Mouse (Mus musculus): ENCODE results near the gene Cacna1e.
A peak's percentile ranks its signal among the peaks of the same experiment; 100 is the strongest.

The Cacna1e gene

GRCm38 (mm10) chr1:154848683-154849579 is 35.4 kb downstream of the Cacna1e start:
- H3K27me3 ChIP-seq (ENCODE audit: insufficient read depth, low read length): no peaks in the 10 kb centered on the region
- H3K4me1 ChIP-seq (replicated peaks; ENCODE audit: low read depth, low read length): peaks cover 4% of the 10 kb centered on the region
- H3K4me3 ChIP-seq (replicated peaks; ENCODE audit: low read length): no peak overlapping the region
- no peaks in the 10 kb centered on the region for H3K36me3 ChIP-seq (ENCODE audit: insufficient read depth, low read length)
- TF ChIP-seq NANOG (IDR thresholded peaks at IDR 0.05; ENCODE audit: borderline replicate concordance, low read length) (no peak), POU5F1 (IDR thresholded peaks at IDR 0.05; ENCODE audit: borderline replicate concordance, low read length) (no peak), CTCF (conservative IDR thresholded peaks at IDR 0.05; ENCODE audit: low read length) (no peak)
- H3K9me3 ChIP-seq (ENCODE audit: low read length): no peaks in the 10 kb centered on the region

DNA sequence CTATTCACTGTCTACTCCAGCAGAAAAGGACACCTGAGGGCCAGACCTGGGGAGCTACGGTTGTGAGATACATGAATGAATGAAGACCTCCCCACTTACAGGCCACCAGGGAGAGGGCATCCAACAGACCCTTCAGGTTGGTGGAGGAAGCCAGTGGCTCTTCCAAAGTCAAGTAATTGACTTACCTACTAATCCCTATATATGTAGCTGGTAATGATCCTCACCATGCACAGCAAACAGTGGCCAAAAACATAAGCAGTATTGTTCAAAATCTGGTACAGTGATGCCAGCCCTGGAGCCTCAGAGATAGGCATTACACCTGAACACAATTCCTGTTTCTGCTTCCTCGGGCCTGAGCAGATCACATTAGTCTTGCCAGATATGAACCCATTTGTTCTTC is 37.4 kb downstream of the Cacna1e start:
- Histone ChIP-seq H3K36me3 (ENCODE audit: insufficient read depth, low read length) (no peaks in the 10 kb centered on the region), H3K27me3 (ENCODE audit: insufficient read depth, low read length) (no peaks in the 10 kb centered on the region)

GRCm38 (mm10) chr1:154843427-154843826 is 40.9 kb downstream of the Cacna1e start:
- Histone ChIP-seq H3K27me3 (ENCODE audit: insufficient read depth, low read length) (peaks cover 3% of the 10 kb centered on the region; the same call in 1 of the 2 replicates), H3K4me3 (replicated peaks; ENCODE audit: low read length) (peak overlapping the region; percentile 10; the same call in 1 of the 2 replicates), H3K4me1 (replicated peaks; ENCODE audit: low read depth, low read length) (peaks cover 28% of the 10 kb centered on the region), H3K9me3 (ENCODE audit: low read length) (no peaks in the 10 kb centered on the region), H3K36me3 (ENCODE audit: insufficient read depth, low read length) (no peaks in the 10 kb centered on the region)
- TF ChIP-seq CTCF (conservative IDR thresholded peaks at IDR 0.05; ENCODE audit: low read length) (no peak), NANOG (IDR thresholded peaks at IDR 0.05; ENCODE audit: borderline replicate concordance, low read length) (no peak), POU5F1 (IDR thresholded peaks at IDR 0.05; ENCODE audit: borderline replicate concordance, low read length) (no peak)

More for the DNA sequence above, 37.4 kb downstream of the Cacna1e start:
- no peak overlapping the region for H3K4me3 ChIP-seq (replicated peaks; ENCODE audit: low read length)
- no peak for TF ChIP-seq POU5F1 (IDR thresholded peaks at IDR 0.05; ENCODE audit: borderline replicate concordance, low read length)
- no peak for TF ChIP-seq CTCF (conservative IDR thresholded peaks at IDR 0.05; ENCODE audit: low read length)
- no peak for TF ChIP-seq NANOG (IDR thresholded peaks at IDR 0.05; ENCODE audit: borderline replicate concordance, low read length)
- no peaks in the 10 kb centered on the region for H3K9me3 ChIP-seq (ENCODE audit: low read length)
- peaks cover 25% of the 10 kb centered on the region for H3K4me1 ChIP-seq (replicated peaks; ENCODE audit: low read depth, low read length)

DNA sequence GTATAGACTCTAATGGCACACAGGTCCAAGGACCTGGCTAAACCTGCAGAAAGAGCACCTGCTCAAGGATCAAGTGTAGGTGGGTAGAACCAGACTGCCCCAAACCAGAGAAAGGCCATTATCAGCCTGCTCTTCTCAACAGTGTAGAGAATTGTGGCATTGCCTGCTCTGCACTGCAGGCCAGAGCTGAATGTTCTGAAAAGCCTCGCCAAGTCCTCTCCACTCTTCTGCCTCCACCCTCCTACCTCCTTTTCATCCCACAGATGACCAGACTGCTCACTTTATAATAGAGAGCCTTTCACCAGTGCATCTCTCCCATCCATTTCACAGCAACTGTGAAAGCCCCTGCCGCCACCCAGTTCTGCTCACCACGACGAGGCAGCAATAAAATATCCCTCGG is 42.0 kb downstream of the Cacna1e start:
- peaks cover 28% of the 10 kb centered on the region for H3K4me1 ChIP-seq (replicated peaks; ENCODE audit: low read depth, low read length)

DNA sequence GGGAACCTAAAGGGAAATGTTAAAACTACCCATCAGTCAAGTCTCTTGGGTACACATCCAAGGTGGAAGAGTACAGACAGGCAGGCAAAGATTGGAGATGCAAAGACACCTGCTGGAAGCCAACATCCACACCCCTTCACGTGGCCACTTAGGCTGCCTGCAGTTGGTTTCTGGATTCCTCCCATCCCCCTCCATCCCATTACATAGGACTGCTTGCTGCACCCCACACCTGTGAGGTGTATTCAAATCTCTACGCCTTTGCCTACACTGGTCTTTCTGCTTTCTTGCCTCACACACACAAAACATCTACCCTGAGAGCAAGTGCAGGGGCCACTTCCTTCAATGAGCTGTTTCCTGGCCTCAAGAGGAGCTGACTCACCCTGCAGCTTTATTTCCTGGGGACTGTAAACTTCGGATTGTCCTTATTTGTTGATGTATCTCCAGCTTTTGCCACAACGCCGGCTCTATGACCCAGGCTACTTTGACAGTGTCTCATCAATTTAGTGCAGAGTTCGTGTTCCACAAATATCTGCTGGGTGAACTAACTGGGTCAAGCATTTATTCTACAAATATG is 43.2 kb downstream of the Cacna1e start:
- TF ChIP-seq NANOG (IDR thresholded peaks at IDR 0.05; ENCODE audit: borderline replicate concordance, low read length): no peak
- no peak for TF ChIP-seq CTCF (conservative IDR thresholded peaks at IDR 0.05; ENCODE audit: low read length)
- no peak for TF ChIP-seq POU5F1 (IDR thresholded peaks at IDR 0.05; ENCODE audit: borderline replicate concordance, low read length)
- Histone ChIP-seq H3K9me3 (ENCODE audit: low read length) (no peaks in the 10 kb centered on the region), H3K4me1 (replicated peaks; ENCODE audit: low read depth, low read length) (peaks cover 28% of the 10 kb centered on the region), H3K4me3 (replicated peaks; ENCODE audit: low read length) (no peak overlapping the region), H3K27me3 (ENCODE audit: insufficient read depth, low read length) (peaks cover 6% of the 10 kb centered on the region; the same call in 1 of the 2 replicates), H3K36me3 (ENCODE audit: insufficient read depth, low read length) (no peaks in the 10 kb centered on the region)

More for the DNA sequence above, 42.0 kb downstream of the Cacna1e start:
- Histone ChIP-seq H3K27me3 (ENCODE audit: insufficient read depth, low read length) (peaks cover 3% of the 10 kb centered on the region; the same call in 1 of the 2 replicates), H3K9me3 (ENCODE audit: low read length) (no peaks in the 10 kb centered on the region), H3K36me3 (ENCODE audit: insufficient read depth, low read length) (no peaks in the 10 kb centered on the region), H3K4me3 (replicated peaks; ENCODE audit: low read length) (no peak overlapping the region)
- no peak for TF ChIP-seq NANOG (IDR thresholded peaks at IDR 0.05; ENCODE audit: borderline replicate concordance, low read length)
- TF ChIP-seq POU5F1 (IDR thresholded peaks at IDR 0.05; ENCODE audit: borderline replicate concordance, low read length): no peak
- no peak for TF ChIP-seq CTCF (conservative IDR thresholded peaks at IDR 0.05; ENCODE audit: low read length)

DNA sequence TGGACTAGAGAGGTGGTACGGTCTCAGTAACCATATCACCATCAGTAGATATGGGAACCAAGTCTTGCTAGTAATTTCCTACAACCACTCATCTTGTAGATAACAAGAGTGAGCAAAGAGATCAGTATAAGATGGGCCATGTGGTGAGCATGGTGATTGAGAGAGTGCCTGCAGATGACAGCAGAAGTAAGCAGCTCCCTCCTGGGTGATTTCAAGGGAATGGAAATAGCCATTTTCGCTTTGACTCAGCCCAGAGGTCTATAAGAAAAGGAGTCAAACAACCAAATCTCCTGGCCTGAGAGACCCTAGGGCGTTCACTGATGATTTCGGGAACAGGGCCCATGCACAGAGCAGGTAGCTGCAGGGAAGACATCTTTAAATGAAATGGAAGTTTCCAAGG is 45.0 kb downstream of the Cacna1e start:
- H3K36me3 ChIP-seq (ENCODE audit: insufficient read depth, low read length): no peaks in the 10 kb centered on the region
- peaks cover 26% of the 10 kb centered on the region for H3K4me1 ChIP-seq (replicated peaks; ENCODE audit: low read depth, low read length)
- TF ChIP-seq CTCF (conservative IDR thresholded peaks at IDR 0.05; ENCODE audit: low read length) (no peak), POU5F1 (IDR thresholded peaks at IDR 0.05; ENCODE audit: borderline replicate concordance, low read length) (no peak), NANOG (IDR thresholded peaks at IDR 0.05; ENCODE audit: borderline replicate concordance, low read length) (no peak)
- H3K4me3 ChIP-seq (replicated peaks; ENCODE audit: low read length): no peak overlapping the region
- H3K9me3 ChIP-seq (ENCODE audit: low read length): no peaks in the 10 kb centered on the region
- peaks cover 6% of the 10 kb centered on the region; the same call in 1 of the 2 replicates for H3K27me3 ChIP-seq (ENCODE audit: insufficient read depth, low read length)

DNA sequence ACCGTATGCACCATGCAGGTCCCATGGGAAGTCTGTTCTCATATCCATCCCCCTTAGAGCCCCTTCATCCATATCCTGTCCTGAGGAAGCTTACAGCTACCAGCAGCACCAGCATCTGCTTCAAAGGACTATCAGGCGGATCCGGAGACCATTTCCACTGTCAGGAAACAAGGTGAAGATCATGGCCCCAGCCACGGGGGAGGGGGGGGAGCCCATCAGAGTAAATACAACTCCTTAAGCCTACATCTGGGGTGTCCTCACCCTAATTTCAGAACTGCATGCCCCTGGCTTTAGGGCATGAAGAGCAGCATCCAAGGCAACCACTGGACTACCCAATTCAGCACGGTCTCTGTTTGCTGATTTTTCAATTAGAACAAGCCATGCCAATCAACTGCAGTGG is 47.8 kb downstream of the Cacna1e start:
- Histone ChIP-seq H3K9me3 (ENCODE audit: low read length) (no peaks in the 10 kb centered on the region), H3K4me1 (replicated peaks; ENCODE audit: low read depth, low read length) (0 out of 2 replicates have a peak, but pooled peaks cover 1% of the 10 kb centered on the region), H3K36me3 (ENCODE audit: insufficient read depth, low read length) (no peaks in the 10 kb centered on the region), H3K27me3 (ENCODE audit: insufficient read depth, low read length) (peaks cover 6% of the 10 kb centered on the region; the same call in 1 of the 2 replicates), H3K4me3 (replicated peaks; ENCODE audit: low read length) (no peak overlapping the region)
- TF ChIP-seq CTCF (conservative IDR thresholded peaks at IDR 0.05; ENCODE audit: low read length): no peak

DNA sequence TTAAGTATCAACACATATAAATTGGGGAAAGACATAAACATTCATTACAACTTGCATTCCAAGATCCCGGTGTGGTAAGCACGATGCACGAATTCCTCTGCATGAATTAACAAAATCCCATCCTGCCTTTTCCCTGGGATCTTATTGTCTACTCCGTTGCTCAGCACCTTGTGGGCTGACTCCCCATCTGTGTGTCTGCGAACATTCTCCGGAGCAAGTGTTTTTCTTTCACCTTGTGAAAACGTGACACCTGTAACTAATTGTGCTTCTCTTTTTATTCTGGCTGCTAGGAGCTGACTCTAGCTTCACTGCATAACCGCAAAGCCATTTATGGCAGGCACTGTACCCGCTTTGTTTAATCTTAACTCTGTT is 52.1 kb downstream of the Cacna1e start:
- no peaks in the 10 kb centered on the region for H3K9me3 ChIP-seq (ENCODE audit: low read length)
- H3K27me3 ChIP-seq (ENCODE audit: insufficient read depth, low read length): 0 out of 2 replicates have a peak, but pooled peaks cover 3% of the 10 kb centered on the region
- no peak for TF ChIP-seq CTCF (conservative IDR thresholded peaks at IDR 0.05; ENCODE audit: low read length)
- no peak for TF ChIP-seq NANOG (IDR thresholded peaks at IDR 0.05; ENCODE audit: borderline replicate concordance, low read length)
- TF ChIP-seq POU5F1 (IDR thresholded peaks at IDR 0.05; ENCODE audit: borderline replicate concordance, low read length): no peak
- no peaks in the 10 kb centered on the region for H3K4me1 ChIP-seq (replicated peaks; ENCODE audit: low read depth, low read length)
- no peaks in the 10 kb centered on the region for H3K36me3 ChIP-seq (ENCODE audit: insufficient read depth, low read length)
- H3K4me3 ChIP-seq (replicated peaks; ENCODE audit: low read length): no peak overlapping the region
